Mouse (Mus musculus) lung, adult 2 months (tissue): Measurements from ENCODE around the gene Pak3.

Source experiments
- CTCF ChIP-seq: fragments of 200-500 bp; IDR thresholded peaks from 2 replicates; pipeline ENCODE4 v1.5.1; 2011; ENCODE audit warnings: mild to moderate bottlenecking, low read length, control low read depth; ENCODE audit not compliant: insufficient read depth
- POLR2A ChIP-seq: fragments of 200-500 bp; IDR thresholded peaks from 2 replicates; pipeline ENCODE4 v1.6.1; 2011; ENCODE audit warnings: low read depth, mild to moderate bottlenecking, control low read depth, low read length, borderline replicate concordance; ENCODE audit errors: extremely low read depth

DNA sequence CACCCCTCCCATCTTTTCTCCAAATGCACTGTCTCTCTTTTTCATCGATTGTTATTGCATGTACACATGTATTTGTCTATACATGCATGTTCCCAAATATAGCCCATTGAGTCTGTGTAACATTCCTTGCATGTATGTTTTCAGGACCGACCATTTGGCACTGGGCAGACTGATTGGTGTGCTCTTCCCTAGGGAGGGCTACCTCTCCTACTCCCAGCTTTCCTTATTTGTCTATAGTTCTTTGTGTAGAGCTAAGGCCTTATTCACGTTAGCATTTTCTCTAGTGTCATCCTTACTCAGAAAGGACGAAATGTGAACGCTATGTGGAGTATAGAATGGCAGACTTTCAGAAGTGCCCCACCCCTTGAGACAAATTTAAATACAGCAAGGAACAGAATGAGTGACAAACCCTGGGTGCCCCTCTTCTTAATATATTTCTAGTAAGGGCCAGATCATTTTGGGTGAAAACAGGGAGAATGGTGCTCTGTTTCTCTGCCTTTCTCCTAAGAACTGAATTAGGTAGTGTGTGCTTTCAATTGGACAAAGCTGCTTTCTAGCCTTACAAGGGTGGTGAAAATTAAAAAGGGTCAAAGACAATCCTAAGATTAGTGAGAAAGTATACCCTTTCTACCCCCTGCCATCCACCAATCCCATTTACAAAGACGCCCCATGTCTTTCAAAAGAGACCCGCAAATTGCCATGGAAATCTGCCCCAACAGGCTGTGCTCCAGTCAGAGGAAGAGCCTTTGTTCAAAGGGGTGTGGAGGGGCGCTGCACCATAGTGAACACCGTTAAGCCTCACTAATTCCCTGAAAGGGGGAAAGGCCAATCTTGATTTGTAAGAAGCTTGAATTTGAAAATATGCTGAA lies 136.2 kb downstream of the Pak3 start:
- TF ChIP-seq POLR2A, result no peak
- no peak for TF ChIP-seq CTCF
